Comparison of ENCODE assay signal across 9 mouse cellular contexts in genomic region chr10:39165632-39166115, GRCm38 (mm10). TPM values are rescaled to one million over a fixed set of nuclear protein-coding genes. Genes with fewer than 3 reads are reported as not detected.
DNase-seq lines count a peak whose midpoint lies in the region; ATAC-seq and TF ChIP-seq lines count a peak whose summit lies in the region.
"Had no signal": no experiment of that assay in that cellular context is flagged by ENCODE, and none has a peak within 500 bp of the region (broad histone marks: within the 10 kb centered on the region; RNA-seq: fewer than 3 reads in every experiment).

No protein-coding gene starts in this region.

- 18% methylated on average over 11 of the region's 11 CpGs for WGBS in embryonic facial prominence, embryonic 14.5 days
- WGBS in heart, postnatal 0 days = 9% methylated on average over 11 of the region's 11 CpGs
- 7% methylated on average over 11 of the region's 11 CpGs for WGBS in midbrain, embryonic 15.5 days

- H3K27ac ChIP-seq in embryonic facial prominence, embryonic 14.5 days (replicated peaks; ENCODE audit: low read depth, low read length) = peak overlapping the region; percentile 65; the same call in 1 of the 2 replicates
- H3K27ac ChIP-seq in heart, postnatal 0 days (ENCODE audit: low read depth) = peak overlapping the region; percentile 78
- H3K27ac ChIP-seq in midbrain, embryonic 15.5 days = peak overlapping the region; percentile 88

- peaks cover 8% of the 10 kb centered on the region for H3K4me1 ChIP-seq in embryonic facial prominence, embryonic 14.5 days (ENCODE audit: control insufficient read depth, insufficient read depth, low read length)
- no peaks in the 10 kb centered on the region for H3K4me1 ChIP-seq in heart, postnatal 0 days (ENCODE audit: control insufficient read depth, insufficient read depth)
- H3K4me1 ChIP-seq in midbrain, embryonic 15.5 days = peaks cover 33% of the 10 kb centered on the region

- H3K9me3 ChIP-seq in embryonic facial prominence, embryonic 14.5 days (ENCODE audit: control insufficient read depth, low read length) = no peaks in the 10 kb centered on the region
- no peaks in the 10 kb centered on the region for H3K9me3 ChIP-seq in heart, postnatal 0 days (replicated peaks; ENCODE audit: control insufficient read depth, low read length)
- no peaks in the 10 kb centered on the region for H3K9me3 ChIP-seq in midbrain, embryonic 15.5 days

- H3K27me3 ChIP-seq in embryonic facial prominence, embryonic 14.5 days (replicated peaks; ENCODE audit: control insufficient read depth, insufficient read depth, low read length) = no peaks in the 10 kb centered on the region
- no peaks in the 10 kb centered on the region for H3K27me3 ChIP-seq in heart, postnatal 0 days (ENCODE audit: control insufficient read depth, insufficient read depth, low read length)
- no peaks in the 10 kb centered on the region for H3K27me3 ChIP-seq in midbrain, embryonic 15.5 days (replicated peaks)

- peak overlapping the region; percentile 46; the same call in 1 of the 2 replicates for H3K9ac ChIP-seq in embryonic facial prominence, embryonic 14.5 days (ENCODE audit: low read depth, low read length)
- peak overlapping the region; percentile 49 for H3K9ac ChIP-seq in heart, postnatal 0 days (replicated peaks; ENCODE audit: low read depth, low read length)
- H3K9ac ChIP-seq in midbrain, embryonic 15.5 days = peak overlapping the region; percentile 39; the same call in 1 of the 2 replicates

- no peak for TF ChIP-seq EP300 in heart, postnatal 0 days (IDR thresholded peaks at IDR 0.05; ENCODE audit: low read depth)

- peak overlapping the region; percentile 42 for H3K4me2 ChIP-seq in embryonic facial prominence, embryonic 14.5 days (ENCODE audit: low read depth, low read length)
- H3K4me2 ChIP-seq in heart, postnatal 0 days (ENCODE audit: low read depth, low read length) = peak overlapping the region; percentile 50
- peak overlapping the region; percentile 44 for H3K4me2 ChIP-seq in midbrain, embryonic 15.5 days

- H3K4me3 ChIP-seq in embryonic facial prominence, embryonic 14.5 days (ENCODE audit: low read depth, low read length) = peak overlapping the region; percentile 27
- H3K4me3 ChIP-seq in heart, postnatal 0 days (ENCODE audit: low read depth, low read length) = peak overlapping the region; percentile 41
- H3K4me3 ChIP-seq in midbrain, embryonic 15.5 days = peak overlapping the region; percentile 40

- intact Hi-C loops in left cerebral cortex, postnatal 36 days (cut with DNase I) = loop anchor here (10.0 kb wide), 1 partner anchor 469 kb away; no protein-coding TSS in a partner anchor

- peak; percentile 28; the same call in 1 of the 2 replicates for ATAC-seq in embryonic facial prominence, embryonic 14.5 days (ENCODE audit: low read depth)
- peak; percentile 61 for ATAC-seq in heart, postnatal 0 days (ENCODE audit: insufficient read depth, low read depth)
- peak; percentile 56 for ATAC-seq in midbrain, embryonic 15.5 days (replicated peaks)

- peak; percentile 58 to 74 for DNase-seq in kidney, postnatal 4 days
- DNase-seq in kidney, postnatal 36 days = no peak
- DNase-seq in embryonic facial prominence, embryonic 14.5 days (ENCODE audit: low spot score) = peak; percentile 84
- peak; percentile 76 for DNase-seq in heart, postnatal 0 days (ENCODE audit: low spot score)
- peak; percentile 66 for DNase-seq in left cerebral cortex, postnatal 36 days (ENCODE audit: low spot score in 2 of 2)
- no peak for DNase-seq in spleen, postnatal 4 days (ENCODE audit: low spot score in 2 of 2)
- DNase-seq in ovary, adult 18-20 months (ENCODE audit: low spot score) = no peak

- no peak for TF ChIP-seq CTCF in heart, postnatal 0 days (IDR thresholded peaks at IDR 0.05; ENCODE audit: low read depth)

- no peaks in the 10 kb centered on the region for H3K36me3 ChIP-seq in embryonic facial prominence, embryonic 14.5 days (ENCODE audit: control insufficient read depth, insufficient read depth, low read length)
- no peaks in the 10 kb centered on the region for H3K36me3 ChIP-seq in heart, postnatal 0 days (replicated peaks; ENCODE audit: control insufficient read depth, insufficient read depth, low read length)
- H3K36me3 ChIP-seq in midbrain, embryonic 15.5 days (replicated peaks) = no peaks in the 10 kb centered on the region

RNA-seq across cellular contexts. Expression of gene Ccn6, which starts 2.1 kb away (rescaled TPM):
- 0.56 and 1.2 TPM in 2 replicates for polyA plus RNA-seq in embryonic facial prominence, embryonic 14.5 days (2014; fragmentation: Nextera tagmentation; extraction: Ambion mirVana)
- not detected in 2 replicates for total RNA-seq in heart, postnatal 0 days (2014; rRNA removed; ENCODE audit: low replicate concordance)
- polyA plus RNA-seq in heart, postnatal 0 days (2015; fragmentation: Nextera tagmentation; extraction: Ambion mirVana) = not detected in 2 replicates
- total RNA-seq in left cerebral cortex, postnatal 36 days (2021) = under 1 TPM in 1 of 2 experiments, not detected in 1; 0.36 TPM
- 0.31 and 0.36 TPM in 2 replicates for polyA plus RNA-seq in midbrain, embryonic 15.5 days (2015; fragmentation: Nextera tagmentation; extraction: Ambion mirVana)
- total RNA-seq: MEL had no signal

RNA-seq across cellular contexts. Expression of gene Tube1, which starts 31.9 kb away (rescaled TPM):
- 12.5 and 13.8 TPM in 2 replicates for polyA plus RNA-seq in embryonic facial prominence, embryonic 14.5 days (2014; fragmentation: Nextera tagmentation; extraction: Ambion mirVana)
- total RNA-seq in heart, postnatal 0 days (2014; rRNA removed; ENCODE audit: low replicate concordance) = 1.7 and 2.0 TPM in 2 replicates
- 1.6 and 1.9 TPM in 2 replicates for polyA plus RNA-seq in heart, postnatal 0 days (2015; fragmentation: Nextera tagmentation; extraction: Ambion mirVana)
- 1 to 10 TPM; 2.8 to 3.7 TPM for total RNA-seq in left cerebral cortex, postnatal 36 days (2021)
- polyA plus RNA-seq in midbrain, embryonic 15.5 days (2015; fragmentation: Nextera tagmentation; extraction: Ambion mirVana) = 9.2 TPM in 2 replicates

RNA-seq across cellular contexts. Expression of gene Fam229b, which starts 32.0 kb away (rescaled TPM):
- 12.4 and 16.9 TPM in 2 replicates for polyA plus RNA-seq in embryonic facial prominence, embryonic 14.5 days (2014; fragmentation: Nextera tagmentation; extraction: Ambion mirVana)
- total RNA-seq in heart, postnatal 0 days (2014; rRNA removed; ENCODE audit: low replicate concordance) = 0.35 and 5.2 TPM in 2 replicates
- polyA plus RNA-seq in heart, postnatal 0 days (2015; fragmentation: Nextera tagmentation; extraction: Ambion mirVana) = 14.8 and 15.1 TPM in 2 replicates
- 10 to 100 TPM; 16.1 to 18.6 TPM for total RNA-seq in left cerebral cortex, postnatal 36 days (2021)
- 31.4 and 34.3 TPM in 2 replicates for polyA plus RNA-seq in midbrain, embryonic 15.5 days (2015; fragmentation: Nextera tagmentation; extraction: Ambion mirVana)

Comparison
In these comparisons a context has a peak if more than half of its experiments do, and no peak if none do; other contexts are left out.
1. DNase-seq: peak in kidney, postnatal 4 days (2 of 2), embryonic facial prominence, embryonic 14.5 days (single experiment), heart, postnatal 0 days (single experiment) and left cerebral cortex, postnatal 36 days (2 of 2); none in kidney, postnatal 36 days (0 of 2), spleen, postnatal 4 days (0 of 2) and ovary, adult 18-20 months (single experiment).
2. Peak in every context shown above with its lines, with median percentiles within 50 percentile points of each other: ATAC-seq, H3K27ac ChIP-seq, H3K4me2 ChIP-seq, H3K4me3 ChIP-seq and H3K9ac ChIP-seq.